Mouse (Mus musculus): ENCODE measurements around the gene Vmn2r15.

Vmn2r15 gene

GRCm38 (mm10) chr5:109297544-109297943, at the start of gene Vmn2r15:
Gene Vmn2r15 (minus strand): TSS chr5:109297644.
- DNase-seq (ENCODE audit: low spot score in 2 of 2), result no peak

DNA sequence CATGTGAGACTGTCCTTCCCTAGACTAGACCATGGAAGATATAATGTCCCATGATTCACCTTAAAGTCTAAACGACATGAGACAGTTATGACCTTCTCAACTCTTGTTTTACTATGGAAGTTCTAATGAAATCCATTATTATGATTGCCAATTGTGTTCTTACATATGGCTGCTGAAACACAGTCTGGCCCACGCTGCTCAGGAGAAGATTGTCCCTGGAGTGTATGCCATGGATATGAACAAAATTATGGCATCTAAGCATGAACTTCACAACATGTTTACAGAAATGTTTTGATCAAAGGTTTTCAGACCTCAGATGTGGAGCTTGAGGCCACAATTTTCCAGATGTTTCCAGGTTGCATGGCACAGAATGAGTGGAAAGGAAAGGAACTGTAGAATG, 32.4 kb upstream of the Vmn2r15 start, which contains the start of gene Vmn2r16:
Vmn2r16 (plus strand) TSS at position 301 of the 400 bp plus-strand sequence.
- no peak for DNase-seq (ENCODE audit: low spot score in 2 of 2)

GRCm38 (mm10) chr5:109294655-109295054, 2.8 kb downstream of the Vmn2r15 start:
- no peak for DNase-seq (ENCODE audit: low spot score in 2 of 2)
